Mouse (Mus musculus) hindbrain, embryonic 12.5 days (tissue): ENCODE data around the gene Atp5e. TPM values are rescaled to one million over a fixed set of nuclear protein-coding genes. Genes with fewer than 3 reads are reported as not detected.

ENCODE experiments used
- ATAC-seq: fragments of 200-750 bp; cut with Nextera tagmentation; 2 replicates; pipeline ENCODE4 v1.8.0; 2017; ENCODE audit warnings: moderate TSS enrichment; ENCODE audit not compliant: low FRiP score
- H3K27ac ChIP-seq: fragments of 300-500 bp; sonication (generic); 2 replicates; pipeline ENCODE4 v1.5.1; 2016; ENCODE audit warnings: mild to moderate bottlenecking
- H3K27me3 ChIP-seq: fragments of 300-500 bp; sonication (generic); 2 replicates; pipeline ENCODE4 v1.6.1; 2016; ENCODE audit warnings: mild to moderate bottlenecking
- H3K36me3 ChIP-seq: fragments of 300-500 bp; sonication (generic); 2 replicates; pipeline ENCODE4 v1.6.1; 2016; ENCODE audit warnings: mild to moderate bottlenecking
- H3K4me1 ChIP-seq: fragments of 300-500 bp; sonication (generic); 2 replicates; pipeline ENCODE4 v1.6.1; 2016
- H3K4me2 ChIP-seq: fragments of 300-500 bp; sonication (generic); replicated peaks from 2 replicates; pipeline ENCODE4 v1.6.1; 2016; ENCODE audit warnings: mild to moderate bottlenecking
- H3K4me3 ChIP-seq: fragments of 300-500 bp; sonication (generic); 2 replicates; pipeline ENCODE4 v1.5.1; 2016; ENCODE audit warnings: mild to moderate bottlenecking
- H3K9ac ChIP-seq: fragments of 300-500 bp; sonication (generic); 2 replicates; pipeline ENCODE4 v1.6.1; 2016; ENCODE audit warnings: mild to moderate bottlenecking, moderate library complexity
- H3K9me3 ChIP-seq: fragments of 300-500 bp; sonication (generic); replicated peaks from 2 replicates; pipeline ENCODE4 v1.6.1; 2016; ENCODE audit warnings: mild to moderate bottlenecking
- WGBS: fragments of 180-500 bp; shearing (Covaris S2); methylation state at CpG from one replicate; pipeline ENCODE4 v1.1.7; 2016; 5-methylcytosine and 5-hydroxymethylcytosine counted together
- polyA plus RNA-seq: library from polyadenylated mRNA; unstranded; fragments of >200 nt; fragmentation: Nextera tagmentation; extraction: Ambion mirVana; gene quantifications from 2 replicates; pipeline ENCODE4 v1.2.1, GENCODE M21; 2016

The Atp5e gene
- polyA plus RNA-seq, 1 experiment from 2014 or later: 802 TPM

GRCm38 (mm10) chr2:174473550-174473927 is 9.6 kb upstream of the Atp5e start:
- H3K27ac ChIP-seq: no peak overlapping the region
- H3K27me3 ChIP-seq: no peaks in the 10 kb centered on the region
- no peaks in the 10 kb centered on the region for H3K9me3 ChIP-seq
- ATAC-seq: no peak
- H3K36me3 ChIP-seq: no peaks in the 10 kb centered on the region
- peaks cover 9% of the 10 kb centered on the region for H3K4me1 ChIP-seq
- H3K4me3 ChIP-seq: peak overlapping the region; percentile 79
- 79% methylated on average over 5 of the region's 5 CpGs for WGBS
- peak overlapping the region; percentile 50; the same call in 1 of the 2 replicates for H3K9ac ChIP-seq
- H3K4me2 ChIP-seq: peak overlapping the region; percentile 71

GRCm38 (mm10) chr2:174472818-174473549 is 9.1 kb upstream of the Atp5e start, which contains the start of gene Prelid3b:
TSS of gene Prelid3b (minus strand) at chr2:174473081.
- WGBS: under 1% methylated on average over 53 of the region's 53 CpGs
- Histone ChIP-seq H3K9me3 (no peaks in the 10 kb centered on the region), H3K27ac (peak within 1 kb of the TSS; percentile 60), H3K36me3 (no peaks in the 10 kb centered on the region), H3K27me3 (no peaks in the 10 kb centered on the region), H3K4me3 (peak within 1 kb of the TSS; percentile 79), H3K4me1 (peaks cover 9% of the 10 kb centered on the region), H3K9ac (peak within 1 kb of the TSS; percentile 78), H3K4me2 (peak within 1 kb of the TSS; percentile 71)
- peak; percentile 99 for ATAC-seq

GRCm38 (mm10) chr2:174472407-174472806 is 8.5 kb upstream of the Atp5e start:
- 8% methylated on average over 30 of the region's 30 CpGs for WGBS
- H3K9ac ChIP-seq: peak overlapping the region; percentile 78
- H3K4me1 ChIP-seq: peaks cover 9% of the 10 kb centered on the region
- H3K36me3 ChIP-seq: 0 out of 2 replicates have a peak, but pooled peaks cover under 1% of the 10 kb centered on the region
- peak; percentile 55 for ATAC-seq
- H3K27ac ChIP-seq: peak overlapping the region; percentile 60
- H3K27me3 ChIP-seq: no peaks in the 10 kb centered on the region
- no peaks in the 10 kb centered on the region for H3K9me3 ChIP-seq
- H3K4me2 ChIP-seq: peak overlapping the region; percentile 71
- peak overlapping the region; percentile 79 for H3K4me3 ChIP-seq

- Histone ChIP-seq H3K4me1 (peaks cover 9% of the 10 kb centered on the region), H3K9ac (no peak overlapping the region), H3K36me3 (peaks cover 13% of the 10 kb centered on the region; the same call in 1 of the 2 replicates), H3K4me2 (no peak overlapping the region), H3K27me3 (no peaks in the 10 kb centered on the region), H3K9me3 (no peaks in the 10 kb centered on the region), H3K27ac (no peak overlapping the region), H3K4me3 (no peak overlapping the region)
- no peak for ATAC-seq
- 91% methylated on average over 7 of the region's 7 CpGs for whole genome bisulfite sequencing
Observed at GRCm38 (mm10) chr2:174470786-174471405, 7.0 kb upstream of the Atp5e start.

- Histone ChIP-seq H3K36me3 (peaks cover 16% of the 10 kb centered on the region; the same call in 1 of the 2 replicates), H3K4me2 (no peak overlapping the region), H3K9me3 (no peaks in the 10 kb centered on the region), H3K4me3 (no peak overlapping the region), H3K27me3 (no peaks in the 10 kb centered on the region), H3K4me1 (peaks cover 9% of the 10 kb centered on the region), H3K27ac (no peak overlapping the region), H3K9ac (no peak overlapping the region)
- 94% methylated on average over 4 of the region's 4 CpGs for WGBS
- ATAC-seq: no peak
Observed at GRCm38 (mm10) chr2:174470333-174470732, 6.4 kb upstream of the Atp5e start.

GRCm38 (mm10) chr2:174463370-174463769 is 535 bp downstream of the Atp5e start:
- Histone ChIP-seq H3K9ac (peak overlapping the region; percentile 78), H3K27me3 (no peaks in the 10 kb centered on the region), H3K9me3 (no peaks in the 10 kb centered on the region), H3K4me1 (peaks cover 8% of the 10 kb centered on the region), H3K4me3 (peak overlapping the region; percentile 76), H3K36me3 (peaks cover 39% of the 10 kb centered on the region), H3K4me2 (peak overlapping the region; percentile 85), H3K27ac (peak overlapping the region; percentile 66)
- 37% methylated on average over 10 of the region's 10 CpGs for WGBS
- peak; percentile 38 for ATAC-seq

GRCm38 (mm10) chr2:174459365-174459764 is 4.5 kb downstream of the Atp5e start:
- H3K9ac ChIP-seq: no peak overlapping the region
- H3K4me1 ChIP-seq: peaks cover 8% of the 10 kb centered on the region
- H3K4me3 ChIP-seq: no peak overlapping the region
- no peak overlapping the region for H3K4me2 ChIP-seq
- H3K27me3 ChIP-seq: no peaks in the 10 kb centered on the region
- no peaks in the 10 kb centered on the region for H3K9me3 ChIP-seq
- peaks cover 23% of the 10 kb centered on the region for H3K36me3 ChIP-seq
- 69% methylated on average over 2 of the region's 2 CpGs for WGBS
- no peak overlapping the region for H3K27ac ChIP-seq
- no peak for ATAC-seq

GRCm38 (mm10) chr2:174453681-174454080 is 10.2 kb downstream of the Atp5e start:
- no peak for ATAC-seq
- H3K4me2 ChIP-seq: no peak overlapping the region
- H3K4me3 ChIP-seq: no peak overlapping the region
- H3K9me3 ChIP-seq: no peaks in the 10 kb centered on the region
- H3K27me3 ChIP-seq: no peaks in the 10 kb centered on the region
- WGBS: 83% methylated on average over 7 of the region's 7 CpGs
- no peak overlapping the region for H3K9ac ChIP-seq
- H3K27ac ChIP-seq: no peak overlapping the region
- H3K4me1 ChIP-seq: no peaks in the 10 kb centered on the region
- H3K36me3 ChIP-seq: no peaks in the 10 kb centered on the region

GRCm38 (mm10) chr2:174450353-174450752 is 13.6 kb downstream of the Atp5e start, which contains the start of gene Tubb1:
TSS of gene Tubb1 (plus strand) at chr2:174450695.
- Histone ChIP-seq H3K9me3 (no peaks in the 10 kb centered on the region), H3K9ac (no peak within 1 kb of the TSS), H3K4me3 (no peak within 1 kb of the TSS), H3K4me2 (no peak within 1 kb of the TSS), H3K27me3 (no peaks in the 10 kb centered on the region), H3K4me1 (peaks cover 8% of the 10 kb centered on the region; the same call in 1 of the 2 replicates), H3K36me3 (no peaks in the 10 kb centered on the region), H3K27ac (no peak within 1 kb of the TSS)
- 0 out of 2 replicates have a peak, but pooled peaks have one; percentile 9 for ATAC-seq
- 87% methylated on average over 4 of the region's 4 CpGs for WGBS

- no peak overlapping the region for H3K27ac ChIP-seq
- H3K9ac ChIP-seq: no peak overlapping the region
- no peaks in the 10 kb centered on the region; the same call in 1 of the 2 replicates for H3K27me3 ChIP-seq
- no peaks in the 10 kb centered on the region for H3K36me3 ChIP-seq
- no peaks in the 10 kb centered on the region for H3K9me3 ChIP-seq
- ATAC-seq: no peak
- H3K4me3 ChIP-seq: no peak overlapping the region
- H3K4me2 ChIP-seq: no peak overlapping the region
- 82% methylated on average over 4 of the region's 4 CpGs for WGBS
- peaks cover 8% of the 10 kb centered on the region; the same call in 1 of the 2 replicates for H3K4me1 ChIP-seq
Observed at GRCm38 (mm10) chr2:174448405-174448804, 15.5 kb downstream of the Atp5e start.

- Histone ChIP-seq H3K9ac (no peak overlapping the region), H3K4me1 (peaks cover 12% of the 10 kb centered on the region; the same call in 1 of the 2 replicates), H3K4me2 (no peak overlapping the region), H3K27ac (no peak overlapping the region), H3K27me3 (no peaks in the 10 kb centered on the region; the same call in 1 of the 2 replicates), H3K36me3 (no peaks in the 10 kb centered on the region), H3K9me3 (no peaks in the 10 kb centered on the region), H3K4me3 (no peak overlapping the region)
- ATAC-seq: no peak
- 65% methylated on average over 8 of the region's 8 CpGs for WGBS
Observed at GRCm38 (mm10) chr2:174446905-174447304, 17.0 kb downstream of the Atp5e start.

- no peak for ATAC-seq
- 46% methylated on average over 7 of the region's 7 CpGs for WGBS
- Histone ChIP-seq H3K9me3 (no peaks in the 10 kb centered on the region), H3K4me2 (no peak overlapping the region), H3K27ac (no peak overlapping the region), H3K9ac (no peak overlapping the region), H3K4me1 (peaks cover 12% of the 10 kb centered on the region; the same call in 1 of the 2 replicates), H3K4me3 (no peak overlapping the region), H3K27me3 (no peaks in the 10 kb centered on the region; the same call in 1 of the 2 replicates), H3K36me3 (no peaks in the 10 kb centered on the region)
Observed at GRCm38 (mm10) chr2:174446492-174446891, 17.4 kb downstream of the Atp5e start.
